Mouse (Mus musculus): ENCODE data around the gene Olfr786. TPM values are rescaled to one million over a fixed set of nuclear protein-coding genes. Genes with fewer than 3 reads are reported as not detected.

Olfr786 gene
- total RNA-seq (2012; rRNA removed) (not detected in 2 replicates), total RNA-seq (2014; rRNA removed) (not detected in 2 replicates), polyA plus RNA-seq (2012; ENCODE audit: insufficient read length, low read depth) (not detected in 2 replicates)

GRCm38 (mm10) chr10:129427006-129427405, at the start of gene Olfr786:
TSS of gene Olfr786 (plus strand) at chr10:129427306.
- no peak within 1 kb of the TSS for H3K27ac ChIP-seq (ENCODE audit: insufficient read depth, low read depth)
- no peaks in the 10 kb centered on the region for H3K9me3 ChIP-seq (replicated peaks; ENCODE audit: low read length)
- H3K36me3 ChIP-seq (replicated peaks in 1 of 2; ENCODE audit: control insufficient read depth in 1 of 2, insufficient read depth in 1 of 2, low read length in 1 of 2): no peaks in the 10 kb centered on the region
- H3K4me3 ChIP-seq (replicated peaks in 1 of 3; ENCODE audit: low read depth in 2 of 3, low read length in 2 of 3, poor library complexity in 1 of 3): no peak within 1 kb of the TSS
- no peak within 1 kb of the TSS for H3K4me2 ChIP-seq (ENCODE audit: insufficient read depth, low read depth, poor library complexity, severe bottlenecking)
- H3K9ac ChIP-seq (ENCODE audit: insufficient read depth, low read depth): no peak within 1 kb of the TSS
- dilution Hi-C loops (cut with MboI; ENCODE audit: extremely low pct_ligation_motif_present, extremely low pct_unique_long_range_greater_than_20kb, low sequenced_read_pairs): no loop called here
- no peaks in the 10 kb centered on the region for H3K27me3 ChIP-seq (replicated peaks)
- TF ChIP-seq KAT2A (IDR thresholded peaks at IDR 0.05; ENCODE audit: insufficient replicate concordance, low read length): no peak
- no peak for TF ChIP-seq E2F4 (IDR thresholded peaks at IDR 0.05; ENCODE audit: insufficient replicate concordance, low read depth, low read length)
- no peak for TF ChIP-seq MXI1 (IDR thresholded peaks at IDR 0.05; ENCODE audit: low read depth, low read length)
- TF ChIP-seq GABPA (IDR thresholded peaks at IDR 0.05; ENCODE audit: insufficient replicate concordance, low read depth, low read length): no peak
- TF ChIP-seq USF1 (IDR thresholded peaks at IDR 0.05; ENCODE audit: low read depth, low read length): no peak
- TF ChIP-seq POLR2A (IDR thresholded peaks at IDR 0.05; ENCODE audit: low read depth, low read length): no peak
- TF ChIP-seq NRF1 (IDR thresholded peaks at IDR 0.05; ENCODE audit: low read depth, low read length): no peak
- no peak for TF ChIP-seq SIN3A (IDR thresholded peaks at IDR 0.05; ENCODE audit: low read length)
- TF ChIP-seq MAX (IDR thresholded peaks at IDR 0.05; ENCODE audit: low read length): no peak
- in situ Hi-C loops (cut with MboI; ENCODE audit: low pct_ligation_motif_present, low pct_unique_long_range_greater_than_20kb, low sequenced_read_pairs): no loop called here
- H3K79me2 ChIP-seq (replicated peaks; ENCODE audit: control insufficient read depth, extremely low read depth, insufficient read depth, poor library complexity, severe bottlenecking): no peaks in the 10 kb centered on the region
- no peak for DNase-seq (ENCODE audit: extremely low read depth)
- no peaks in the 10 kb centered on the region for H3K4me1 ChIP-seq (ENCODE audit: control insufficient read depth in 1 of 2, insufficient read depth in 2 of 2)

- dilution Hi-C loops (cut with MboI; ENCODE audit: extremely low pct_ligation_motif_present, extremely low pct_unique_long_range_greater_than_20kb, low sequenced_read_pairs): no loop called here
- no peak within 1 kb of the TSS for H3K4me2 ChIP-seq (ENCODE audit: insufficient read depth, low read depth, poor library complexity, severe bottlenecking)
- H3K4me1 ChIP-seq (ENCODE audit: control insufficient read depth in 1 of 2, insufficient read depth in 2 of 2): 0 out of 4 replicates have a peak, but pooled peaks cover 0 to 3% of the 10 kb centered on the region in 2 experiments
Measured at GRCm38 (mm10) chr10:129383783-129384182, 43.3 kb upstream of the Olfr786 start, which contains the start of gene Olfr784. TSS of gene Olfr784 (plus strand) at chr10:129384083.

GRCm38 (mm10) chr10:129400892-129401291, 26.2 kb upstream of the Olfr786 start:
- Histone ChIP-seq H3K27ac (ENCODE audit: insufficient read depth, low read depth) (no peak overlapping the region), H3K4me3 (replicated peaks in 1 of 3; ENCODE audit: low read depth in 2 of 3, low read length in 2 of 3, poor library complexity in 1 of 3) (no peak overlapping the region), H3K9ac (ENCODE audit: insufficient read depth, low read depth) (no peak overlapping the region), H3K36me3 (replicated peaks in 1 of 2; ENCODE audit: control insufficient read depth in 1 of 2, insufficient read depth in 1 of 2, low read length in 1 of 2) (no peaks in the 10 kb centered on the region), H3K9me3 (replicated peaks; ENCODE audit: low read length) (no peaks in the 10 kb centered on the region), H3K4me2 (ENCODE audit: insufficient read depth, low read depth, poor library complexity, severe bottlenecking) (no peak overlapping the region), H3K79me2 (replicated peaks; ENCODE audit: control insufficient read depth, extremely low read depth, insufficient read depth, poor library complexity, severe bottlenecking) (no peaks in the 10 kb centered on the region), H3K4me1 (ENCODE audit: control insufficient read depth in 1 of 2, insufficient read depth in 2 of 2) (no peaks in the 10 kb centered on the region), H3K27me3 (replicated peaks) (no peaks in the 10 kb centered on the region)
- in situ Hi-C loops (cut with MboI; ENCODE audit: low pct_ligation_motif_present, low pct_unique_long_range_greater_than_20kb, low sequenced_read_pairs) (no loop called here), dilution Hi-C loops (cut with MboI; ENCODE audit: extremely low pct_ligation_motif_present, extremely low pct_unique_long_range_greater_than_20kb, low sequenced_read_pairs) (no loop called here)
- TF ChIP-seq GABPA (IDR thresholded peaks at IDR 0.05; ENCODE audit: insufficient replicate concordance, low read depth, low read length) (no peak), CTCF (conservative IDR thresholded peaks at IDR 0.05 in 1 of 2, IDR thresholded peaks at IDR 0.05 in 1 of 2; ENCODE audit: low read depth in 2 of 2, low read length in 2 of 2) (no peak), TBP (conservative IDR thresholded peaks at IDR 0.05; ENCODE audit: low read depth, low read length) (no peak), ELF1 (IDR thresholded peaks at IDR 0.05; ENCODE audit: low read depth, low read length) (no peak), ZMIZ1 (IDR thresholded peaks at IDR 0.05; ENCODE audit: low read depth, low read length) (no peak), NRF1 (IDR thresholded peaks at IDR 0.05; ENCODE audit: low read depth, low read length) (no peak), KAT2A (IDR thresholded peaks at IDR 0.05; ENCODE audit: insufficient replicate concordance, low read length) (no peak), HCFC1 (IDR thresholded peaks at IDR 0.05; ENCODE audit: low read depth, low read length) (no peak), TCF12 (IDR thresholded peaks at IDR 0.05; ENCODE audit: low read depth, low read length) (no peak), SIN3A (IDR thresholded peaks at IDR 0.05; ENCODE audit: low read length) (no peak), EP300 (IDR thresholded peaks at IDR 0.05; ENCODE audit: low read length) (no peak), ZKSCAN1 (IDR thresholded peaks at IDR 0.05; ENCODE audit: borderline replicate concordance, low read depth, low read length) (no peak), MYC (IDR thresholded peaks at IDR 0.05; ENCODE audit: low read depth, low read length) (no peak), POLR2A (IDR thresholded peaks at IDR 0.05; ENCODE audit: low read depth, low read length) (no peak), POLR2AphosphoS2 (IDR thresholded peaks at IDR 0.05; ENCODE audit: low read depth, low read length) (no peak), PAX5 (IDR thresholded peaks at IDR 0.05; ENCODE audit: low read length) (no peak)
- no peak for DNase-seq (ENCODE audit: extremely low read depth)

More at GRCm38 (mm10) chr10:129383783-129384182, 43.3 kb upstream of the Olfr786 start, which contains the start of gene Olfr784:
- DNase-seq (ENCODE audit: extremely low read depth): no peak
- no peak within 1 kb of the TSS for H3K4me3 ChIP-seq (replicated peaks in 1 of 3; ENCODE audit: low read depth in 2 of 3, low read length in 2 of 3, poor library complexity in 1 of 3)
- TF ChIP-seq RAD21 (IDR thresholded peaks at IDR 0.05; ENCODE audit: low read depth, low read length): no peak
- no peak for TF ChIP-seq KAT2A (IDR thresholded peaks at IDR 0.05; ENCODE audit: insufficient replicate concordance, low read length)
- TF ChIP-seq USF1 (IDR thresholded peaks at IDR 0.05; ENCODE audit: low read depth, low read length): no peak
- no peak for TF ChIP-seq MAFK (IDR thresholded peaks at IDR 0.05; ENCODE audit: insufficient replicate concordance, low read length)
- no peak for TF ChIP-seq USF2 (conservative IDR thresholded peaks at IDR 0.05; ENCODE audit: low read depth, low read length)
- TF ChIP-seq CTCF (conservative IDR thresholded peaks at IDR 0.05 in 1 of 2, IDR thresholded peaks at IDR 0.05 in 1 of 2; ENCODE audit: low read depth in 2 of 2, low read length in 2 of 2): no peak
- TF ChIP-seq TBP (conservative IDR thresholded peaks at IDR 0.05; ENCODE audit: low read depth, low read length): no peak
- TF ChIP-seq HCFC1 (IDR thresholded peaks at IDR 0.05; ENCODE audit: low read depth, low read length): no peak
- no peak for TF ChIP-seq ZC3H11A (IDR thresholded peaks at IDR 0.05; ENCODE audit: low read depth, low read length)
- no peaks in the 10 kb centered on the region for H3K9me3 ChIP-seq (replicated peaks; ENCODE audit: low read length)
- no peak within 1 kb of the TSS for H3K27ac ChIP-seq (ENCODE audit: insufficient read depth, low read depth)
- in situ Hi-C loops (cut with MboI; ENCODE audit: low pct_ligation_motif_present, low pct_unique_long_range_greater_than_20kb, low sequenced_read_pairs): no loop called here
- H3K79me2 ChIP-seq (replicated peaks; ENCODE audit: control insufficient read depth, extremely low read depth, insufficient read depth, poor library complexity, severe bottlenecking): no peaks in the 10 kb centered on the region
- no peaks in the 10 kb centered on the region for H3K27me3 ChIP-seq (replicated peaks)
- H3K9ac ChIP-seq (ENCODE audit: insufficient read depth, low read depth): no peak within 1 kb of the TSS
- H3K36me3 ChIP-seq (replicated peaks in 1 of 2; ENCODE audit: control insufficient read depth in 1 of 2, insufficient read depth in 1 of 2, low read length in 1 of 2): no peaks in the 10 kb centered on the region
